Mouse (Mus musculus) spleen, postnatal 4 days (tissue): ENCODE results near the gene 3100002H09Rik.

ENCODE experiments used
- DNase-seq, 2 experiments: peaks; one replicate each; pipeline ENCODE4 v3.0.0; 2022; ENCODE audit warnings: low spot score in 2 of 2

The 3100002H09Rik gene

GRCm38 (mm10) chr4:124615406-124615960 lies 4.9 kb upstream of the 3100002H09Rik start:
- DNase-seq: no peak

- DNase-seq: no peak
Observed at GRCm38 (mm10) chr4:124614189-124614588, 3.6 kb upstream of the 3100002H09Rik start.

- no peak for DNase-seq
Observed at GRCm38 (mm10) chr4:124611768-124612167, 1.2 kb upstream of the 3100002H09Rik start.

GRCm38 (mm10) chr4:124610066-124610465 lies 537 bp downstream of the 3100002H09Rik start:
- DNase-seq: no peak

- DNase-seq: no peak
Observed at GRCm38 (mm10) chr4:124607166-124607565, 3.4 kb downstream of the 3100002H09Rik start.

- DNase-seq: peak in 1 of 2 experiments; percentile 72
Observed at GRCm38 (mm10) chr4:124606180-124606579, 4.4 kb downstream of the 3100002H09Rik start.

GRCm38 (mm10) chr4:124605255-124605654 lies 5.3 kb downstream of the 3100002H09Rik start:
- peak in 1 of 2 experiments; percentile 27 for DNase-seq

GRCm38 (mm10) chr4:124603712-124604111 lies 6.9 kb downstream of the 3100002H09Rik start:
- no peak for DNase-seq

GRCm38 (mm10) chr4:124595929-124596328 lies 14.7 kb downstream of the 3100002H09Rik start:
- DNase-seq: no peak

GRCm38 (mm10) chr4:124594933-124595332 lies 15.7 kb downstream of the 3100002H09Rik start:
- no peak for DNase-seq

- no peak for DNase-seq
Observed at GRCm38 (mm10) chr4:124593691-124594090, 16.9 kb downstream of the 3100002H09Rik start.

GRCm38 (mm10) chr4:124593210-124593609 lies 17.4 kb downstream of the 3100002H09Rik start:
- DNase-seq: no peak

GRCm38 (mm10) chr4:124592241-124592640 lies 18.4 kb downstream of the 3100002H09Rik start:
- no peak for DNase-seq

- DNase-seq: no peak
Observed at GRCm38 (mm10) chr4:124580695-124581094, 29.9 kb downstream of the 3100002H09Rik start.

GRCm38 (mm10) chr4:124575955-124576445 lies 34.6 kb downstream of the 3100002H09Rik start:
- DNase-seq: no peak

- no peak for DNase-seq
Observed at GRCm38 (mm10) chr4:124575269-124575954, 35.2 kb downstream of the 3100002H09Rik start.

- no peak for DNase-seq
Observed at GRCm38 (mm10) chr4:124573586-124573985, 37.0 kb downstream of the 3100002H09Rik start.

- DNase-seq: no peak
Observed at GRCm38 (mm10) chr4:124570977-124571376, 39.6 kb downstream of the 3100002H09Rik start.

- no peak for DNase-seq
Observed at GRCm38 (mm10) chr4:124569661-124570060, 40.9 kb downstream of the 3100002H09Rik start.

GRCm38 (mm10) chr4:124563371-124563770 lies 47.2 kb downstream of the 3100002H09Rik start:
- DNase-seq: no peak

- no peak for DNase-seq
Observed at GRCm38 (mm10) chr4:124562721-124563120, 47.9 kb downstream of the 3100002H09Rik start.
